Mouse (Mus musculus): ENCODE data around the gene Entpd1.

DNA sequence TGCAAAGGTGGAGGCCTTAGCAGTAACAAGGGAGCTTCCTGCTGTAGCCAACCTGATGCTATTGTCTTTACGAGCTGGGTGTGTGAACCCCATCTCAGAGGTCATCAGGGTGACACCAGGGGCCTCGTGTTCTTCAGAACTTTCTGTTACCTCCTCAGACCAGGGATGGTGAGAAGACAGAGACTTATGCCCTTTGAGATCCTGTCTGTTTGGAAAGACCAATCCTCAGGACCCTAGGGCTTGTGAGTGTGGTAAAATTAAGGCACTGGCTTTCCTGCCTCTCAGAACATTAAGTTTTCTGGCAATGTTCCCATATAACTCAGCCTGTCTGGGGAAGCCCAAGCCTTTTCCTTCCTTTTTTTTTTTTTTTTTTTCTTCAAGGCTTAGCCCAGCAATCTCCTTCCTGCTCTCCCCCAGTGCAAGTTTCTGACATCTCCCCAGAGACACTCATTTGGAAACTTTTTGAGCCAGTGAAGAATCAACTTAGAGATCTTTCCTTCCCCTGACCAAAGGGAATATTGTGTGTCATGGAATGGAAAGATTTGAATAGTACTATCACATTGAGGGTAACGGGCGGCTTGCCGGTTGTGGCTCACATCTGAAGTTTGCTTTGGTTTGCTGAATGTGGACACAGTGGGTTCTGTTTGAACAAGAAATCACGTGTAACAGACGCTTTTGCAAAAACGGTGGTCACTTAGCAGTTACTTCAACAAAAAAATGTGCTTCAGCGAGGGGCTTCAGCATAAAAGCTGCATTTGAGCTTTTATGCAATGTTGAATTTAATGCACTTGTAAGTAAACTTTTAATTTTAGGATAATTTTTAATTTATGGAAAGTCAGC is 35.4 kb downstream of the Entpd1 start:
- no peak for TF ChIP-seq CTCF (IDR thresholded peaks at IDR 0.05)
- TF ChIP-seq POLR2A (IDR thresholded peaks at IDR 0.05; ENCODE audit: insufficient read depth, low read depth, low read length), result no peak
